Mouse (Mus musculus) CH12.LX (cell line): ENCODE data around the gene Sema3c. TPM values are rescaled to one million over a fixed set of nuclear protein-coding genes. Genes with fewer than 3 reads are reported as not detected.
"Not testable (repeated sequence)": the region's sequence is repeated elsewhere in the genome, so short reads cannot be mapped to it uniquely, and the experiment has no call there.

Source experiments
- DNase-seq: peaks from one replicate; pipeline ENCODE4 v3.0.0-alpha.2; 2013; ENCODE audit errors: extremely low read depth
- H3K27ac ChIP-seq: 2 replicates; pipeline ENCODE4 v1.5.1; 2012; ENCODE audit warnings: low read depth, mild to moderate bottlenecking, control low read depth, moderate library complexity; ENCODE audit not compliant: insufficient read depth
- H3K27me3 ChIP-seq: replicated peaks from 2 replicates; pipeline ENCODE3; 2012; ENCODE audit warnings: inconsistent platforms
- H3K36me3 ChIP-seq, 2 experiments: replicated peaks in 1 of 2; 2 replicates each; pipeline versions ENCODE3 to v1.6.1; 2012; ENCODE audit warnings: inconsistent platforms in 1 of 2, low read length in 1 of 2, mild to moderate bottlenecking in 1 of 2, mixed read lengths in 1 of 2, moderate library complexity in 1 of 2; ENCODE audit not compliant: control insufficient read depth in 1 of 2, insufficient read depth in 1 of 2
- H3K4me1 ChIP-seq, 2 experiments: 2 replicates each; pipeline ENCODE4 v1.6.1; 2012; ENCODE audit warnings: inconsistent platforms in 1 of 2, moderate library complexity in 1 of 2; ENCODE audit not compliant: insufficient read depth in 2 of 2, control insufficient read depth in 1 of 2
- H3K4me2 ChIP-seq: 2 replicates; pipeline ENCODE4 v1.6.1; 2012; ENCODE audit warnings: low read depth, mild to moderate bottlenecking, control low read depth; ENCODE audit not compliant: poor library complexity, insufficient read depth, severe bottlenecking
- H3K4me3 ChIP-seq, 3 experiments: fragments of 150-350 bp in 1 of 3; sonication (generic) in 1 of 3; replicated peaks in 1 of 3; 2 replicates each; pipeline versions ENCODE3 to v1.5.1; 2011 to 2012; ENCODE audit warnings: low read depth in 2 of 3, low read length in 2 of 3, mild to moderate bottlenecking in 2 of 3, moderate library complexity in 2 of 3, control low read depth in 1 of 3, improper control_type of control experiment in 1 of 3, inconsistent platforms in 1 of 3, mixed read lengths in 1 of 3; ENCODE audit not compliant: poor library complexity in 1 of 3
- H3K79me2 ChIP-seq: replicated peaks from 2 replicates; pipeline ENCODE4 v1.6.1; 2012; ENCODE audit warnings: mild to moderate bottlenecking, moderate library complexity; ENCODE audit not compliant: control insufficient read depth, poor library complexity, insufficient read depth, severe bottlenecking; ENCODE audit errors: extremely low read depth
- H3K9ac ChIP-seq: 2 replicates; pipeline ENCODE4 v1.6.1; 2012; ENCODE audit warnings: low read depth, mild to moderate bottlenecking, control low read depth, moderate library complexity; ENCODE audit not compliant: insufficient read depth
- H3K9me3 ChIP-seq: replicated peaks from 2 replicates; pipeline ENCODE3; 2012; ENCODE audit warnings: low read length, inconsistent platforms, mixed read lengths
- CHD1 ChIP-seq: IDR thresholded peaks from 2 replicates; pipeline ENCODE4 v1.6.1; 2012; ENCODE audit warnings: low read depth, low read length, improper control_type of control experiment, inconsistent platforms
- CTCF ChIP-seq, 2 experiments: IDR thresholded peaks in 1 of 2; conservative IDR thresholded peaks in 1 of 2; 2 replicates each; pipeline ENCODE4 v1.5.1; 2011 to 2012; ENCODE audit warnings: low read depth in 2 of 2, low read length in 2 of 2, improper control_type of control experiment in 1 of 2, inconsistent platforms in 1 of 2, mild to moderate bottlenecking in 1 of 2, moderate library complexity in 1 of 2
- EP300 ChIP-seq: IDR thresholded peaks from 2 replicates; pipeline ENCODE4 v1.6.1; 2011; ENCODE audit warnings: low read length, improper control_type of control experiment
- ETS1 ChIP-seq: conservative IDR thresholded peaks from 2 replicates; pipeline ENCODE4 v1.6.1; 2012; ENCODE audit warnings: low read depth, mild to moderate bottlenecking, inconsistent platforms, low read length, improper control_type of control experiment, moderate library complexity
- HCFC1 ChIP-seq: IDR thresholded peaks from 2 replicates; pipeline ENCODE4 v1.6.1; 2012; ENCODE audit warnings: low read depth, mild to moderate bottlenecking, inconsistent platforms, low read length, improper control_type of control experiment
- MAZ ChIP-seq: IDR thresholded peaks from 2 replicates; pipeline ENCODE4 v1.6.1; 2012; ENCODE audit warnings: low read depth, mild to moderate bottlenecking, inconsistent platforms, low read length, improper control_type of control experiment, moderate library complexity
- MYC ChIP-seq: IDR thresholded peaks from 2 replicates; pipeline ENCODE4 v1.6.1; 2011; ENCODE audit warnings: low read depth, mild to moderate bottlenecking, improper control_type of control experiment, low read length
- POLR2AphosphoS2 ChIP-seq: IDR thresholded peaks from 2 replicates; pipeline ENCODE4 v1.6.1; 2011; ENCODE audit warnings: low read depth, low read length, improper control_type of control experiment
- RAD21 ChIP-seq: IDR thresholded peaks from 2 replicates; pipeline ENCODE4 v1.6.1; 2011; ENCODE audit warnings: low read depth, mild to moderate bottlenecking, low read length, improper control_type of control experiment, moderate library complexity
- RCOR1 ChIP-seq: conservative IDR thresholded peaks from 2 replicates; pipeline ENCODE4 v1.6.1; 2012; ENCODE audit warnings: low read depth, mild to moderate bottlenecking, inconsistent platforms, low read length, improper control_type of control experiment
- SMC3 ChIP-seq: IDR thresholded peaks from 2 replicates; pipeline ENCODE4 v1.6.1; 2011; ENCODE audit warnings: low read depth, low read length, improper control_type of control experiment
- USF1 ChIP-seq: IDR thresholded peaks from 2 replicates; pipeline ENCODE4 v1.6.1; 2014; ENCODE audit warnings: low read depth, mild to moderate bottlenecking, inconsistent platforms, low read length, improper control_type of control experiment
- USF2 ChIP-seq: conservative IDR thresholded peaks from 2 replicates; pipeline ENCODE4 v1.6.1; 2011; ENCODE audit warnings: low read depth, low read length, improper control_type of control experiment
- ZKSCAN1 ChIP-seq: IDR thresholded peaks from 2 replicates; pipeline ENCODE4 v1.6.1; 2012; ENCODE audit warnings: low read depth, inconsistent platforms, low read length, improper control_type of control experiment, borderline replicate concordance
- ZMIZ1 ChIP-seq: IDR thresholded peaks from 2 replicates; pipeline ENCODE4 v1.6.1; 2012; ENCODE audit warnings: low read depth, mild to moderate bottlenecking, inconsistent platforms, low read length, improper control_type of control experiment
- ZNF384 ChIP-seq: IDR thresholded peaks from 2 replicates; pipeline ENCODE4 v1.6.1; 2012; ENCODE audit warnings: low read depth, low read length, improper control_type of control experiment, inconsistent platforms
- dilution Hi-C: fragments of 300-500 bp; cut with MboI; formaldehyde crosslinking; loops from 2 replicates; pipeline ENCODE4 v1.14.3; 2020; ENCODE audit warnings: low sequenced_read_pairs; ENCODE audit not compliant: extremely low pct_unique_long_range_greater_than_20kb, extremely low pct_ligation_motif_present
- in situ Hi-C: fragments of 300-500 bp; cut with MboI; formaldehyde crosslinking; loops from 3 replicates; pipeline ENCODE4 v1.14.3; 2019; ENCODE audit warnings: low sequenced_read_pairs, low pct_ligation_motif_present, low pct_unique_long_range_greater_than_20kb, mixed read lengths
- polyA plus RNA-seq: library from polyadenylated mRNA; unstranded; fragments of >175 nt; gene quantifications from 2 replicates; pipeline ENCODE4 v1.2.1, GENCODE M21; 2012; ENCODE audit warnings: low read depth; ENCODE audit not compliant: insufficient read length
- total RNA-seq, 2 experiments: library from RNA; depleted of rRNA; stranded (reverse); fragments of 300-350 nt in 1 of 2; fragments of >200 nt in 1 of 2; gene quantifications; 2 replicates each; pipeline ENCODE4 v1.2.3; 2012 to 2014

The Sema3c gene
- total RNA-seq (2012; rRNA removed) (not detected in 2 replicates), total RNA-seq (2014; rRNA removed) (not detected in 2 replicates), polyA plus RNA-seq (not detected in 2 replicates)

GRCm38 (mm10) chr5:17573694-17574380 lies at the start of gene Sema3c:
TSS of gene Sema3c (plus strand) at chr5:17574281.
- Histone ChIP-seq H3K27ac (no peak within 1 kb of the TSS), H3K9ac (no peak within 1 kb of the TSS), H3K27me3 (no peaks in the 10 kb centered on the region), H3K4me1 (no peaks in the 10 kb centered on the region), H3K4me2 (no peak within 1 kb of the TSS), H3K36me3 (no peaks in the 10 kb centered on the region), H3K9me3 (no peaks in the 10 kb centered on the region), H3K4me3 (no peak within 1 kb of the TSS), H3K79me2 (no peaks in the 10 kb centered on the region)
- in situ Hi-C loops (no loop called here), dilution Hi-C loops (no loop called here)
- no peak for DNase-seq
- TF ChIP-seq ETS1, result no peak
- no peak for TF ChIP-seq HCFC1
- TF ChIP-seq CHD1, result no peak
- TF ChIP-seq SMC3, result peak; percentile 30; the same call in 1 of the 2 replicates
- no peak for TF ChIP-seq ZMIZ1
- no peak for TF ChIP-seq MAZ
- no peak for TF ChIP-seq RCOR1
- no peak for TF ChIP-seq USF2
- peak; percentile 86 for TF ChIP-seq ZNF384
- peak in 1 of 2 experiments; percentile 51; a peak in 2 of 4 replicates for TF ChIP-seq CTCF (conservative IDR thresholded peaks at IDR 0.05 in 1 of 2, IDR thresholded peaks at IDR 0.05 in 1 of 2; ENCODE audit: low read depth in 2 of 2, low read length in 2 of 2)
- no peak for TF ChIP-seq ZKSCAN1
- peak; percentile 28 for TF ChIP-seq RAD21

GRCm38 (mm10) chr5:17531165-17531564 lies 42.9 kb upstream of the Sema3c start:
- H3K9ac ChIP-seq, DNase-seq, H3K27ac ChIP-seq, H3K4me3 ChIP-seq, H3K27me3 ChIP-seq, H3K79me2 ChIP-seq, H3K36me3 ChIP-seq, dilution Hi-C loops, in situ Hi-C loops, H3K4me1 ChIP-seq, H3K4me2 ChIP-seq, H3K9me3 ChIP-seq: not testable (repeated sequence)

GRCm38 (mm10) chr5:17543141-17543540 lies 30.9 kb upstream of the Sema3c start:
- Histone ChIP-seq H3K79me2 (no peaks in the 10 kb centered on the region), H3K9ac (no peak overlapping the region), H3K4me2 (no peak overlapping the region), H3K27me3 (no peaks in the 10 kb centered on the region), H3K9me3 (no peaks in the 10 kb centered on the region), H3K4me1 (no peaks in the 10 kb centered on the region), H3K4me3 (no peak overlapping the region), H3K27ac (no peak overlapping the region), H3K36me3 (no peaks in the 10 kb centered on the region)
- in situ Hi-C loops (no loop called here), dilution Hi-C loops (no loop called here)
- no peak for DNase-seq
- TF ChIP-seq POLR2AphosphoS2 (no peak), EP300 (no peak), USF1 (no peak), ZNF384 (no peak), MYC (no peak), CTCF (conservative IDR thresholded peaks at IDR 0.05 in 1 of 2, IDR thresholded peaks at IDR 0.05 in 1 of 2; ENCODE audit: low read depth in 2 of 2, low read length in 2 of 2) (no peak)
